Mouse (Mus musculus) cerebellum, postnatal 14 days (tissue): ENCODE results near the gene Mxi1.

Experiments
- DNase-seq, 2 experiments: peaks; one replicate each; pipeline ENCODE4 v3.0.0; 2021; ENCODE audit warnings: mixed read lengths in 2 of 2

Gene Mxi1

GRCm38 (mm10) chr19:53310348-53310747 lies at the start of gene Mxi1:
Mxi1 (plus strand) TSS chr19:53310518.
- DNase-seq = peak; percentile 85 to 92

- peak; percentile 51 to 53 for DNase-seq
Measured at GRCm38 (mm10) chr19:53260828-53261227, 49.5 kb upstream of the Mxi1 start.

- DNase-seq = no peak
Measured at GRCm38 (mm10) chr19:53262061-53262460, 48.3 kb upstream of the Mxi1 start.

- DNase-seq = no peak
Measured at GRCm38 (mm10) chr19:53263859-53264733, 46.2 kb upstream of the Mxi1 start.

GRCm38 (mm10) chr19:53264821-53265727 lies 45.2 kb upstream of the Mxi1 start:
- DNase-seq = peak; percentile 37 to 43

- DNase-seq = peak in 1 of 2 experiments; percentile 45
Measured at GRCm38 (mm10) chr19:53267305-53267704, 43.0 kb upstream of the Mxi1 start.

GRCm38 (mm10) chr19:53273055-53273722 lies 37.1 kb upstream of the Mxi1 start:
- no peak for DNase-seq

GRCm38 (mm10) chr19:53273781-53274428 lies 36.4 kb upstream of the Mxi1 start:
- no peak for DNase-seq

GRCm38 (mm10) chr19:53275204-53275603 lies 35.1 kb upstream of the Mxi1 start:
- DNase-seq = no peak

GRCm38 (mm10) chr19:53276902-53277707 lies 33.2 kb upstream of the Mxi1 start:
- DNase-seq = no peak

GRCm38 (mm10) chr19:53278491-53279415 lies 31.6 kb upstream of the Mxi1 start:
- no peak for DNase-seq

GRCm38 (mm10) chr19:53280254-53280653 lies 30.1 kb upstream of the Mxi1 start:
- no peak for DNase-seq

- DNase-seq = no peak
Measured at GRCm38 (mm10) chr19:53282571-53282970, 27.7 kb upstream of the Mxi1 start.

- DNase-seq = no peak
Measured at GRCm38 (mm10) chr19:53283742-53284141, 26.6 kb upstream of the Mxi1 start.

GRCm38 (mm10) chr19:53284268-53285208 lies 25.8 kb upstream of the Mxi1 start:
- DNase-seq = peak; percentile 38 to 47

GRCm38 (mm10) chr19:53296331-53297254 lies 13.7 kb upstream of the Mxi1 start:
- DNase-seq = no peak

GRCm38 (mm10) chr19:53299156-53299828 lies 11.0 kb upstream of the Mxi1 start:
- DNase-seq = no peak

GRCm38 (mm10) chr19:53299829-53300181 lies 10.5 kb upstream of the Mxi1 start:
- DNase-seq = no peak
